Mouse (Mus musculus) embryonic facial prominence, embryonic 12.5 days (tissue): ENCODE results near the gene Fcgr2b. TPM values are rescaled to one million over a fixed set of nuclear protein-coding genes. Genes with fewer than 3 reads are reported as not detected.
"Not testable (repeated sequence)": the region's sequence is repeated elsewhere in the genome, so short reads cannot be mapped to it uniquely, and the experiment has no call there.

Experiments used
- ATAC-seq: fragments of 200-750 bp; cut with Nextera tagmentation; 2 replicates; pipeline ENCODE4 v1.8.0; 2017; ENCODE audit not compliant: insufficient number of reproducible peaks, insufficient read depth, low FRiP score, low TSS enrichment
- H3K27ac ChIP-seq: fragments of 300-500 bp; sonication (generic); 2 replicates; pipeline ENCODE4 v1.5.1; 2016; ENCODE audit warnings: mild to moderate bottlenecking
- H3K27me3 ChIP-seq: fragments of 300-500 bp; sonication (generic); 2 replicates; pipeline ENCODE4 v1.6.1; 2016; ENCODE audit warnings: mild to moderate bottlenecking, moderate library complexity
- H3K36me3 ChIP-seq: fragments of 300-500 bp; sonication (generic); 2 replicates; pipeline ENCODE4 v1.6.1; 2016; ENCODE audit warnings: mild to moderate bottlenecking
- H3K4me1 ChIP-seq: fragments of 300-500 bp; sonication (generic); 2 replicates; pipeline ENCODE4 v1.6.1; 2016
- H3K4me2 ChIP-seq: fragments of 300-500 bp; sonication (generic); replicated peaks from 2 replicates; pipeline ENCODE4 v1.6.1; 2016; ENCODE audit warnings: mild to moderate bottlenecking, moderate library complexity
- H3K4me3 ChIP-seq: fragments of 300-500 bp; sonication (generic); 2 replicates; pipeline ENCODE4 v1.5.1; 2016; ENCODE audit warnings: mild to moderate bottlenecking
- H3K9ac ChIP-seq: fragments of 300-500 bp; sonication (generic); 2 replicates; pipeline ENCODE4 v1.6.1; 2016; ENCODE audit warnings: mild to moderate bottlenecking, moderate library complexity
- H3K9me3 ChIP-seq: fragments of 300-500 bp; sonication (generic); 2 replicates; pipeline ENCODE4 v1.6.1; 2016; ENCODE audit warnings: mild to moderate bottlenecking, moderate library complexity
- WGBS: fragments of 180-500 bp; shearing (Covaris S2); methylation state at CpG from one replicate; pipeline ENCODE4 v1.1.7; 2016; 5-methylcytosine and 5-hydroxymethylcytosine counted together
- polyA plus RNA-seq: library from polyadenylated mRNA; unstranded; fragments of >200 nt; fragmentation: Nextera tagmentation; extraction: Ambion mirVana; gene quantifications from 2 replicates; pipeline ENCODE4 v1.2.1, GENCODE M21; 2016

Fcgr2b gene
- polyA plus RNA-seq, 1 experiment from 2014 or later, result 0.32 TPM

DNA sequence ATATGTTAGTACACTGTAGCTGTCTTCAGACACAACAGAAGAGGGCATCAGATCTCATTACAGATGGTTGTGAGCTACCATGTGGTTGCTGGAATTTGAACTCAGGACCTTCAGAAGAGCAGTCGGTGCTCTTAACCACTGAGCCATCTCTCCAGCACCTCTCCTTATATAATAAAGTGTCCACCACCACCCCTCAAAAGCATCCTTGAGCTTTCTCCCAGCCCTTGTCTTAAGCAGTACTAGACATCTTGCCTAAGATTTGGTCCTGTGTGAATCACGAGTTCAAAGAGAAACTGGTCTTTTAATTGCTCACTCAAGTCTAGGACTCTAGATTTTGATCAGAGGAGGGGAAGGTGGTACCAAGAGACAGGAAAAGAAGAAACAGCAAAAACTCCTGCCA is 997 bp downstream of the Fcgr2b start:
- not testable (repeated sequence) for ATAC-seq, H3K9me3 ChIP-seq, H3K4me2 ChIP-seq, H3K27me3 ChIP-seq, H3K9ac ChIP-seq, H3K27ac ChIP-seq, H3K4me1 ChIP-seq, H3K36me3 ChIP-seq, H3K4me3 ChIP-seq
- WGBS, result 77% methylated on average over 2 of the region's 2 CpGs

GRCm38 (mm10) chr1:170974736-170975135 is 1.6 kb downstream of the Fcgr2b start:
- H3K36me3 ChIP-seq, result no peaks in the 10 kb centered on the region
- no peak overlapping the region for H3K4me2 ChIP-seq
- ATAC-seq, result no peak
- no peak overlapping the region for H3K4me3 ChIP-seq
- H3K27ac ChIP-seq, result no peak overlapping the region
- H3K9me3 ChIP-seq, result no peaks in the 10 kb centered on the region
- H3K9ac ChIP-seq, result no peak overlapping the region
- H3K4me1 ChIP-seq, result no peaks in the 10 kb centered on the region
- no peaks in the 10 kb centered on the region for H3K27me3 ChIP-seq
- 89% methylated on average over 2 of the region's 2 CpGs for WGBS

GRCm38 (mm10) chr1:170974171-170974570 is 2.2 kb downstream of the Fcgr2b start:
- ATAC-seq, result no peak
- Histone ChIP-seq H3K27ac (no peak overlapping the region), H3K36me3 (no peaks in the 10 kb centered on the region), H3K4me2 (no peak overlapping the region), H3K9ac (no peak overlapping the region), H3K27me3 (no peaks in the 10 kb centered on the region), H3K4me1 (no peaks in the 10 kb centered on the region), H3K9me3 (no peaks in the 10 kb centered on the region), H3K4me3 (no peak overlapping the region)
- 88% methylated on average over 8 of the region's 8 CpGs for WGBS

GRCm38 (mm10) chr1:170972936-170973335 is 3.4 kb downstream of the Fcgr2b start:
- no peaks in the 10 kb centered on the region for H3K4me1 ChIP-seq
- no peak overlapping the region for H3K4me2 ChIP-seq
- no peak for ATAC-seq
- no peak overlapping the region for H3K9ac ChIP-seq
- H3K27me3 ChIP-seq, result no peaks in the 10 kb centered on the region
- H3K4me3 ChIP-seq, result no peak overlapping the region
- WGBS, result 66% methylated on average over 4 of the region's 4 CpGs
- H3K9me3 ChIP-seq, result no peaks in the 10 kb centered on the region
- H3K27ac ChIP-seq, result no peak overlapping the region
- H3K36me3 ChIP-seq, result no peaks in the 10 kb centered on the region

DNA sequence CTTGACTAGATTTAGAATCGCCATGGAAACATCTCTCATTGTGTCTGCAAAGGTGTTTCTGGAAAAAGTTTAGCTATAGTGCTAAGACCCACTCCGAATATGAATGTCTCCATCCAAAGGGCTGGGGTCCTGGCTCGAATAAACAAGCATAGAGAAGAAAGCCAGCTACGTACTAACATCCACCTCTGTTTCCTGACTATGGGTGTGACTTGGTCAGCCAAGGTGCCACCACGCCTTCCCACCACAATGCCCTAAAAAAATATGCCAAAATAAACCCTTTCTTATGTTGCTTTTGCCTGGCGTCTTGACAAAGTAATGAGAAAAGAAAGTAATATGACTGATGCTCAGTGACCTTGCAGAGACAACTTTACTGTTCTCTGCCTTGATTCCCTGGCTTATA is 3.9 kb downstream of the Fcgr2b start:
- no peaks in the 10 kb centered on the region for H3K9me3 ChIP-seq
- WGBS, result 86% methylated on average over 6 of the region's 6 CpGs
- no peaks in the 10 kb centered on the region for H3K36me3 ChIP-seq
- H3K4me1 ChIP-seq, result no peaks in the 10 kb centered on the region
- no peaks in the 10 kb centered on the region for H3K27me3 ChIP-seq
- no peak for ATAC-seq
- H3K4me3 ChIP-seq, result no peak overlapping the region
- H3K4me2 ChIP-seq, result no peak overlapping the region
- H3K27ac ChIP-seq, result no peak overlapping the region
- no peak overlapping the region for H3K9ac ChIP-seq

DNA sequence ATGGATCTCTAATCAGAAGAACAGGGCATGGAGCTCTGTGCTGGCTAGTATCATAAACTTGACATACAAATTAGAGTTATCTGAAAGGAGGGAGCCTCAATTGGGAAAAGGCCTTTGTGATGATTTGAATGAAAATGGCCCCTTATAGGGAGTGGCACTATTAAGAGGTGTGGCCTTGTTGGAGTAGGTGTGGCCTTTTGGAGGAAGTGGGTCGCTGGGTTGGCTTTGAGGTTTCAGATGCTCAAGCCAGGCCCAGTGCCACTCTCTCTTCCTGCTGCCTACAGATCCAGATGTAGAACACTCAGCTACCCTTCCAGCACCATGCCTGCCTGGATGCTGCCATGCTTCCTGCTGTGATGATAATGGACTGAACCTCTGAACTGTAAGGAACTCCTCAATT is 7.8 kb downstream of the Fcgr2b start:
- H3K4me2 ChIP-seq, result no peak overlapping the region
- H3K27ac ChIP-seq, result no peak overlapping the region
- ATAC-seq, result no peak
- 67% methylated on average over 1 of the region's 1 CpGs for WGBS
- H3K4me3 ChIP-seq, result no peak overlapping the region
- no peaks in the 10 kb centered on the region for H3K27me3 ChIP-seq
- no peaks in the 10 kb centered on the region for H3K9me3 ChIP-seq
- H3K36me3 ChIP-seq, result no peaks in the 10 kb centered on the region
- no peak overlapping the region for H3K9ac ChIP-seq
- H3K4me1 ChIP-seq, result no peaks in the 10 kb centered on the region

- no peak overlapping the region for H3K9ac ChIP-seq
- H3K4me3 ChIP-seq, result no peak overlapping the region
- no peak overlapping the region for H3K27ac ChIP-seq
- H3K27me3 ChIP-seq, result no peaks in the 10 kb centered on the region
- no peak for ATAC-seq
- WGBS, result 76% methylated on average over 3 of the region's 3 CpGs
- H3K4me2 ChIP-seq, result no peak overlapping the region
- H3K4me1 ChIP-seq, result 0 out of 2 replicates have a peak, but pooled peaks cover 2% of the 10 kb centered on the region
- no peaks in the 10 kb centered on the region for H3K9me3 ChIP-seq
- H3K36me3 ChIP-seq, result no peaks in the 10 kb centered on the region
Observed at GRCm38 (mm10) chr1:170967581-170967980, 8.8 kb downstream of the Fcgr2b start.

- H3K36me3 ChIP-seq, result no peaks in the 10 kb centered on the region
- 85% methylated on average over 7 of the region's 7 CpGs for WGBS
- H3K9me3 ChIP-seq, result no peaks in the 10 kb centered on the region
- H3K4me2 ChIP-seq, result no peak overlapping the region
- no peak overlapping the region for H3K9ac ChIP-seq
- no peaks in the 10 kb centered on the region for H3K27me3 ChIP-seq
- H3K4me3 ChIP-seq, result no peak overlapping the region
- no peak for ATAC-seq
- 0 out of 2 replicates have a peak, but pooled peaks cover 2% of the 10 kb centered on the region for H3K4me1 ChIP-seq
- no peak overlapping the region for H3K27ac ChIP-seq
Observed at GRCm38 (mm10) chr1:170963087-170963486, 13.3 kb downstream of the Fcgr2b start.

DNA sequence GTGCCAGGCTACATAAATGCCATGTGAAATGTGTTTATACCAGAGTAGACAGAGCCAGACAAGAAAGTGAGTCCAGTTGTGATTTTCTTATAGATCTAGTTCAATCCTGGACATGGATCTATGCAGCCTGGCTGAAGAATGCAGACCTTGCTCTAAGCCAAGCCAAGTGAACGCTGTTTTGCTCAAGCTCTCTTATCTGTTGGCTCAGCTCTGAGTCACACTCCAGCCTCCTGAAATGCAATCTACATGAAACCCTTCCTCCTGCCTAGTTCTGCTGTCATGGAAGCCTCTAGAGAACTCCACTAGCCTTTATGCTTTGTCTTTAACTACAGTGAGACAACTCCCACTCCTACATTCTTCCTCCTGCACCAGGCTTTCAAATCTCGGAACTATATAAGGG is 14.0 kb downstream of the Fcgr2b start:
- Histone ChIP-seq H3K4me2 (no peak overlapping the region), H3K4me1 (0 out of 2 replicates have a peak, but pooled peaks cover 2% of the 10 kb centered on the region), H3K9me3 (no peaks in the 10 kb centered on the region), H3K36me3 (no peaks in the 10 kb centered on the region), H3K27ac (no peak overlapping the region), H3K9ac (no peak overlapping the region), H3K27me3 (no peaks in the 10 kb centered on the region), H3K4me3 (no peak overlapping the region)
- 72% methylated on average over 2 of the region's 2 CpGs for WGBS
- ATAC-seq, result no peak

- 77% methylated on average over 6 of the region's 6 CpGs for WGBS
Observed at GRCm38 (mm10) chr1:170961101-170961500, 15.2 kb downstream of the Fcgr2b start.

GRCm38 (mm10) chr1:170959791-170960190 is 16.6 kb downstream of the Fcgr2b start:
- no peak overlapping the region for H3K9ac ChIP-seq
- no peak overlapping the region for H3K27ac ChIP-seq
- H3K9me3 ChIP-seq, result no peaks in the 10 kb centered on the region
- no peaks in the 10 kb centered on the region for H3K27me3 ChIP-seq
- ATAC-seq, result no peak
- no peak overlapping the region for H3K4me2 ChIP-seq
- 65% methylated on average over 2 of the region's 2 CpGs for WGBS
- no peaks in the 10 kb centered on the region for H3K36me3 ChIP-seq
- H3K4me1 ChIP-seq, result 0 out of 2 replicates have a peak, but pooled peaks cover 2% of the 10 kb centered on the region
- no peak overlapping the region for H3K4me3 ChIP-seq

More at GRCm38 (mm10) chr1:170961101-170961500, 15.2 kb downstream of the Fcgr2b start:
- H3K9me3 ChIP-seq, result no peaks in the 10 kb centered on the region
- ATAC-seq, result no peak
- H3K4me2 ChIP-seq, result no peak overlapping the region
- no peaks in the 10 kb centered on the region for H3K36me3 ChIP-seq
- 0 out of 2 replicates have a peak, but pooled peaks cover 2% of the 10 kb centered on the region for H3K4me1 ChIP-seq
- no peaks in the 10 kb centered on the region for H3K27me3 ChIP-seq
- H3K9ac ChIP-seq, result no peak overlapping the region
- no peak overlapping the region for H3K27ac ChIP-seq
- no peak overlapping the region for H3K4me3 ChIP-seq

GRCm38 (mm10) chr1:170958225-170958624 is 18.1 kb downstream of the Fcgr2b start:
- Histone ChIP-seq H3K36me3 (no peaks in the 10 kb centered on the region), H3K9me3 (no peaks in the 10 kb centered on the region), H3K4me2 (no peak overlapping the region), H3K27me3 (no peaks in the 10 kb centered on the region), H3K27ac (no peak overlapping the region), H3K4me3 (no peak overlapping the region), H3K4me1 (0 out of 2 replicates have a peak, but pooled peaks cover 1% of the 10 kb centered on the region), H3K9ac (no peak overlapping the region)
- 52% methylated on average over 3 of the region's 3 CpGs for WGBS
- ATAC-seq, result no peak

DNA sequence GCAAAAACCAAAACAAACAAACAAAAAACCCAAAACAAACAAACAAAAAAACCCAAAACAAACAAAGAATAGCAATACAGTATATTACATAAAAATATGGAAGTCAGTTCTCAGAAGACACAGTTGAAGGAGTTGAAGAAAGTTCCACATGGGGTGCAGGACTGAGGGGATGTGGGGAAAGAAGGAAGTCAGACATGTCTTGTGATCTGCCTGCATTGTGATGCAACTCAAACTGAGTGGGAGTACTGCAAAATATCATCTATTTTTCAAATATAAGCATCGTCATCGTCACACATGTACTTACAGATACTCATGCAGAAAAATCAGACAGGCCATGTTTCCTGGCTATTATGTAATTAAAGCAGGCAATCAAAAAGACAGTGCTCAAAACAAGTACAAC is 23.2 kb downstream of the Fcgr2b start:
- no peak overlapping the region for H3K9ac ChIP-seq
- no peak overlapping the region for H3K4me2 ChIP-seq
- no peak overlapping the region for H3K27ac ChIP-seq
- no peaks in the 10 kb centered on the region for H3K36me3 ChIP-seq
- H3K27me3 ChIP-seq, result no peaks in the 10 kb centered on the region
- no peaks in the 10 kb centered on the region for H3K4me1 ChIP-seq
- H3K9me3 ChIP-seq, result no peaks in the 10 kb centered on the region
- H3K4me3 ChIP-seq, result no peak overlapping the region
- 81% methylated on average over 2 of the region's 2 CpGs for WGBS
- no peak for ATAC-seq
